Mouse (Mus musculus): ENCODE measurements at regions not wholly inside any gene's neighbourhood (a gene's known extent, or its start where the extent isn't known, plus 50 kb on each side); places are given as distances from the start of the nearest gene placed in this dataset.

DNA sequence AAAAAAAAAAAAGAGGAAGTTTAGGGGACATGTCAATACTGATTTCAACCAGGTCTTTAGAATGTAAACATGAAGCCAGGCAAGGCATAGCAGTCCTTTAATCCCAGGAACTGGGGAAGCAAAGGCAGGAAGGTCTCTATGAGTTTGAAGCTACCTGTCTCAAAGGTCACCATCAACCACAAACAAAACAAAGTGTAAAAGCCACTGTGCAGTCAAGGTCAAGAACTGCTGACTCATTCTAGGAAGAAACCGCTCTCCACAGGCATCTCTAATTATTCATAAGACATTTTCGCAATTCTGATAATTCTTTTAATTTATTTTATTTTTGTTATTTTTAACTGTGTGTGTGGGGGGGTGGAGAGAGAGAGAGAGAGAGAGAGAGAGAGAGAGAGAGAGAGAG lies 364.0 kb downstream of the Cntnap4 start:
- DNase-seq (ENCODE audit: extremely low read depth, insufficient read length, low spot score), result no peak

DNA sequence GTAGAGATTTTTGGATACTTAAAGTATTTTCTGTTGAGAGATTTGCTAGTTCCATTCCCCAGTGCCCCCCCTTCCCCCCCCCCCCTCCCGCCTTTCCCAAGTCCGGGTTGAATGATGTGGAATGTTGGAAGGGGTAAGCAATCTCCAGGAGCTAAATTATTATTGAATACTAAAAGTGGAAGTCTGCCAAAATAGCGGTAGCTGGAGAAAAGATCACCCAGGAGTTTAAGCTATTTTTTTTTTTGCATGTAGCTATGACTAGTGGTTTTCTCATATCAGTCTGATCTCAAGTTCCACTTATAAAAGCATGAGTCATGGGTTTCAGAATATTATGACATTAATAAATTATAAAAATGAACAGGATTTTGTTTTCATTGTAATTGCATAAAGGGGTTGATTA lies 365.6 kb downstream of the Cntnap4 start:
- peak; percentile 38 for DNase-seq (ENCODE audit: extremely low read depth, insufficient read length, low spot score)

DNA sequence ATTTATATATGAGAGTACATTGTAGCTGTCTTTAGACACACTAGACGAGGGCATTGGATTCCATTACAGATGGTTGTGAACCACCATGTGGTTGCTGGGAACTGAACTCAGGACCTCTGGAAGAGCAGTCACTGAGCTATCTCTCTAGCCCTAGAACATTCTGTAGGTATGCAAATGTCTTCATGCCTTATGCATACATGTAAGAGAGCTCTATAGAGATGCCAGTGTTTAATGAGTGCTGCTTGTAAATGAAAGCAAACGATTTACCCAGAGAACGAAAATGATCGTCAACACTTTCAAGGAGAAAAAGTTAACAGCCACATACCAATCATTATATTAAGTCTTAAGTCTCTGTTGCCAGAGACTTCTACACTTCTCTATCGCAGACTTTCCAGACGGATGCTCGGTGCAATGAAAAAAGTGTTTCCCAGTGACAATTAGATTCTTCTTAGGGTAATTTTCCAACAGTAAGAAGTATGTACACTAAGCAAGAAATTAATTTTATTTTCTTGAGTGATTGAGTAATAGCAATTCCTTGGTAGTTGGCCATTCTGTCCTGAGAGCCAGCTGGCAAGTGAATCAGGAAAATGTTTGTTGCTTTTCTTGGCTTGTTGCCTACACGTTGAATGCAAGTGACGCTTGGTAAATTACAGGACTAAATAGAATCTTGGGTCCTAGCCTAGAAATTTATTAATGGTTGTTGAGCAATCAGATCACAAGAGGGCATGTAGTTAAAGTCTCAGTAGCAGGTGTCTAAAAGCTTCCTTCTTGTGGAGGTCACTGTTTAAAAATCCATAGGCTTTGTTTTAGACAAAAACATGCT lies 366.3 kb downstream of the Cntnap4 start:
- peak; percentile 54 for DNase-seq (ENCODE audit: extremely low read depth, insufficient read length, low spot score)

DNA sequence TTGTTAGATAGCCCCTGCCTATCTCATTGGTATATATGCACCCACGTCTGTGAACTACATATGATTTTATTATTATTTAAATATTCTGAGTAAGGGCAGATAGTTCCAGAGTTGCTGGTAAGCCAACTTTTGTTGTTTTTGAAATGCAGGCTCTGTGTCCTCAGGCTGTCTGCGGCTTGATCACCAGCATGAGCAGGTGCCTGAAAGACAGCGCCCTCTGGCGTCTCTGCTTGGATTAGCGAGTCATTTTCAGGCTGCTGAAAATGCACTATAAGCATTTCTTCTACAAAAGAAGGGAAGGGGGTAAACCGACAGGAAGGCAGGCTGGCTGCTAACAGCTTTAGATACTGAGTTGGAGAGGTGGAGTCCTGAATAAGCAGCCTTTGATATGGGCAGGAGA lies 402.6 kb downstream of the Cntnap4 start:
- no peak for DNase-seq (ENCODE audit: extremely low read depth, insufficient read length, low spot score)

DNA sequence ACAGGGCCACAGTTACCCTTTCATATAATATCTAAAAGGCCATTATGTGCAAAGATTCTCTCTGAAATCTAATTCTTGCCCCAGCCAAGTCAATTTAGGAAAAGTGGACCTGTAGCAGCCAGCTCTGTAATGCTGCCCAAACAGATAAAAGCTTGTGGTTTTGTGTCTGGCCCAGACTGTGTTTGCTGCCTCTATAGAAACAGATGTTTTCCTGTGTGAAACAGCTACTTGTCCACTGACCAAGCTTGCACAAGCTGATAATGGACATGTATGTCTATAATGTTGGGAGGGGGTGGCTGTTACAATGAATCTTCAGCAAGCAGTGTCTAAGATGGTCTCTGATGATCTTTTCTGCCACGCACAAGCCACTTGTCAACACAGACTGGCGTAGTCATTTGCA lies 405.9 kb downstream of the Cntnap4 start:
- no peak for DNase-seq (ENCODE audit: extremely low read depth, insufficient read length, low spot score)

DNA sequence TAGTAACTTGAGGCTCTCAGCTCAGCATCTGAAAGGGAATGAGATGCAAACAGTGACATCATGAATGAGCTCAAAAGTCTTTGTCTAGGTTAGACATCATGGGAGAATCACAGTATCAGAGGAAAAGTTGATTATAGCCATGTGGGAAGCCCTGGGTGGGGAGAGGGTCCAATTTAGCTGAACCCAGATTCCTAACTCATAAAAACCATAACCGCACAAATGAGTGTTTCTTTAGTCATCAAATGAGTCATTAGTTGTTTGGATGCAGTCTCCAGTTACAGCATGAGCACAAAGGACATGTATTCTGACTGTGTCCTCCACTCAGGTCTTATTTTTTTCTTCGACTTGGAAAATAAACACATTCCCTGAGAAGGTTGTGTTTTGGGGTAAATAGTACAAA lies 406.5 kb downstream of the Cntnap4 start:
- DNase-seq (ENCODE audit: extremely low read depth, insufficient read length, low spot score), result peak; percentile 35

DNA sequence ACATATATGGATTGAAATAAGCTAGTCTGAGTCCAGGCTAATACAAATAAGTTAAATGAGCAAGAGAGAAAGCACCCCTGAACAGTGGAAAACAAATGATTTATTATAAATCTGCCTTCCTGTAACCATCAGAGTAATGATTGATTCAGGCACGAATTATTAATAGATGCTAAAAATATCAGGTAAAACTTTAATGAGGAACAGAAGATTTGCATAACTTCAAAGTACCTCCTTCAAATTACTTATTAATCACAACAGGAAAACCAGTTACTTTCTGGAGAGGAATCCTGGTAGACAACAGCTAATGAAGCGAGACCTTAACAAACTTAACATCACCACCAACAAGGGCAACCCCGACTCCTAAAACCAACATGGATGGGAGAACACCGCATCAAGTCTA lies 423.9 kb downstream of the Cntnap4 start:
- no peak for DNase-seq (ENCODE audit: extremely low read depth, insufficient read length, low spot score)

DNA sequence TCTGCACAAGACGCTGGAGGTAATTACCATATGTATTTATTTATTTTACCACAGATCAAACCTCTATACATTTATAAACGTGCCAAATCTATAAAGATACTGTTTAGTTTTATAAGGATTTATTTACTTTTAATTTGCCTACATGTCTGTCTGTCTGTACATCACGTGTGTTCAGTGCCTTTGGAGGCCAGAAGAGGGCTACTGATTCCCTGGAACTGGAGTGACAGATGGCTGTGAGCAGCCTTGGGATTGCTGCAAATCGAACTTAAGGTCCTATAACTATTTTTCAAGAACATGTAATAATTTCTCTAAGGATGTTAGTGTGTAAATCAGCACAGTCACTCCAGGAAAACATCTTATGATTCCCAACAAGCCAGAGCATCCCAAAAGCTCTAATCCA lies 437.5 kb downstream of the Cntnap4 start:
- no peak for DNase-seq (ENCODE audit: extremely low read depth, insufficient read length, low spot score)

DNA sequence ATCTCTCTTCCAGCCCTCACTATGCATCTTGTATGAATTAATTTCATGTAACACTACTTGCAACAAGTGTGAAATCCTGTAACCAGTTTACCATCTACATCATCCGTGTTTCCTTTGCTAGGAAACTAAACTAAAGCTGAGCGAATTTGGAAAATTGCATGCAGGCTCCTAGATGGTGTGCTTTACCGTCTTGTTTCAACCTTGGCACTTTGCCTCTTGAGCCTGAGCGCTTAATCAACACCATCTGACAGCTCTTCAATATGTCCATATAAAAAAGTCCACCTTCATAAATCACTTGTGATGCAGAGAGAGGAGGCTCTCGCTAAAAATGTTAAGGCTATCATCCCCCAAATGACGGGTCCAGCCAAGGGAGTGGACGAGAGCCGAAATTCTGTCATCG lies 459.0 kb downstream of the Cntnap4 start:
- no peak for DNase-seq (ENCODE audit: extremely low read depth, insufficient read length, low spot score)

DNA sequence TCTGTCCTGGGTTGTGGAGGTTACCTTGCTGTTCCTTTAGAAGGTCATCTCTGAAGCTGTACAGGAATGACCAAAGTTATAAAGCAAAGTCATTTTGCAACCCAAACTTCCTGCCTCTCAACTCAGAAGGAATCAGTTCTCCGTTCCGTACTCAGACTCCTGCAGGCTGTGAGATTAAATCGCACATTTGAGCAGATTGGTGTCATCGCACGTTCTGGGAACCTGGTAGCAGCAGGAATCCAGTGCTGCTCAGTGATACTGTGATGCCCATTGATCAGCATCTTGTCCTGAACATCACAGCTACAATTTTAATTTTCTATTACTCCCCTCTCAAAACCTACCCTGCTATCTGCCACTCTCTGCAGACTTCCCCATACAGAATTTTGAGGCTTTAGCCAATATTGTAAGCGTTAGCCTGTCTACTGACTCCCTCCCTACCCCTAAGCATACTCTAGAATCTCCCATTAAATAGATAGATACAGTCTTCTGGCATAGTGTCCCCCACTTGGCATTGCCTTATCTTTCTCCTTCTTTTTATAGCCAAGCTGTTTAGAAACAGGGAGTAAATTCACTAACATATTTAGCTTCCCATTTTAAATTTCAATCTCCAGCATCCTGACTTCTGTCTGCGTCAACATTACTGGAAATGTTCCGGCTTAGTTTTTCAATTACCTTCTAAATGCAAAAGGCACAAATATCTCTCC lies 482.1 kb downstream of the Cntnap4 start:
- no peak for DNase-seq (ENCODE audit: extremely low read depth, insufficient read length, low spot score)

DNA sequence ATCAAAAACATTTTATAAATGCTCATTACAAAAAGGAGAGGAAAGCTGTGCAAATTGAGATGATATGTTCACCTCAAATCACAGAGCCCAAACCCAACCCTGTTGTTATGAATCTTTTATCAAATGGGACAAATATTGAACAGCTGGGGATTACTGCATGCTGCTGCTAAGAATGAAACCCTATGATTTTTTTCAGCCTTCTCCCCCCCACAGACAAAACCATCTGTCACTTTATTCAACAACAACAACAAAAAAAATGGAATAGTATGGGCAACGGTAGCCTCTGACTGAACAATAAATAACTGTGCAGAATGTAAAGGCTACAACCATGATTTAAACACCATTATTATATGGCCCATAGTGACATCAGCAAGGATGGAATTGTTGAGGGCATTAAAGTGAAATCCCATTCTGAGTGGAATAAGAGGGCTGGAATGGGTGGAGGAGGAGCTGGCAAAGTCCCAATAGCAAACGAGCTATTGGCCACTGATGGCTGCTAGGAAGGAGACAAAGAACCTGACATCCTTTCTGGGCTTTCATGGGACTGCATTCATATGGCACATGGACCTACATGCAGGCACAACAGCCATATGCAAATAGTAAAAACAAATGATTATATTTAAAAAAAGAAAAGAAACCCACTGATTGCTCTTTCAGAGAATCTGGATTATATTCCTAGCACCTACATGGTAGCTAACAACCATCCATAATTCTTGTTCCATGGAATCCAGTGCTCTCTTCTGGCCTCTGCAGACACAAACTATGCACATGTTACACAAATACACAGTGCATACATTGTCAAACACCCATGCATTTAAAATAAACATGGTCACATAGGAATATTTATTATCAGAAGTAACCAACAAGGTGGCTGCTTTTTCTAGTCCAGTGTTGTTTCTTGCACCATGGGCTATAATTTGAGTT lies 495.7 kb downstream of the Cntnap4 start:
- no peak for DNase-seq (ENCODE audit: extremely low read depth, insufficient read length, low spot score)

DNA sequence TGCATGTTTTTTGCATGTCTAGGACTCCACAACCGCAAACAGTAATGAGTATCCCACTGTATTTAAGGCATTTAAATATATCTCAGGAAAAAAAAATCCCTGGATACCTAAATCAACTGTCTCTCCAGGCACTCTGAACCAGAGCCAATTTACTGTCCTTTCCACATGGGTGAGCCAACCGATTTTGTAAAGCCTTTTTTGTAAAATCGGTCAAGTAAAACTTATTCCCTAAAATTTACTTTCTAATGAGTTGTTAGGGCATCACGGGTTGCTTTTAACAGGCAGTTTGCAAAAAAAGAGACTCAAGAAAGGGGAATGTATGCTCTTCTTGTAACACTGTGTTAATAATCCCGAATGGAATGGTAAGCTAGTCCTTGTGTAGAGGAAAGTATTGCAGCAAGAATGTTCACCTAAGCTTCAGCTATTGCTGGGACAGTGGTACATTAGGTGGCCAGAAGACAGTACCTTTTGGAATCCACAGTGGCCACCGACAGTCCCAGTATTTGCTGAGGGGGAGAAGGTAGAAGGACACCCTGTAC lies 496.4 kb downstream of the Cntnap4 start:
- no peak for DNase-seq (ENCODE audit: extremely low read depth, insufficient read length, low spot score)

DNA sequence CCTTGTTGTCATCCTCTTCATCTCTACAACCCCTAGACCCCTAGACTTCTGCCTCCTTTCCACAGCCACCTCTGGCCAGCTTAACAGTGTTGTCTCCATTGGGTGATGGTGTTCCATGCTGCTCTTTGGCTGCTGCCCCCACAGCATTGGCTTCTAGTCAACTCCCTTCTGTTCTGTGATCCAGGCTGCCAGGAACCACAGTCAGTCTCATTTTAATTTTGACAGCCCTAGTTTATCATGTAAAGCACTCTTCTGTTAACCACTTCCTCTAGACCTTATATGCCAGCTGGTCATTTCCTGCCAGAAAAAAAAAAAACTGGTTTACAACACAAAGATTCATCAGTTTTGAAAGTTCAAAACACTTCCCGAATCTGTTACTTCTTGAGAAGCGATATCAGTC lies 514.1 kb downstream of the Cntnap4 start:
- no peak for DNase-seq (ENCODE audit: extremely low read depth, insufficient read length, low spot score)

DNA sequence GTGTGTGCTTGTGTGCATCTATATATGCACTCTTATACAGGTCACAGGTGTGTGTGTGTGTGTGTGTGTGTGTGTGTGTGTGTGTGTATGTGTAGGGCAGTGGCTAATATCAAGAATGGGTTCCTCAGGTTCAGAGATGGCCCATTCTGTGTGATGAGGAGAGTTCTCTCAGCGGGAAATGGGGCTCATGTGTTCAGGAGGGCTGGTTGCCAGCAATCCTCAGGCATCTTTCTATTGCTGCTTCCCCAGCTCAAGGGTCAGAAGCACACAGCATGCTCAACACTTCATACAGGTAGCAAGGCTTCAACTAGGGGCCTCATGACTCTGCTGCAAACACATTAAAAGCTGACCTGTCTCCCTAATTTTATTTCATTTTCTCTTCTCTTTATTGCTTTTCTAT lies 517.7 kb downstream of the Cntnap4 start:
- no peak for DNase-seq (ENCODE audit: extremely low read depth, insufficient read length, low spot score)

DNA sequence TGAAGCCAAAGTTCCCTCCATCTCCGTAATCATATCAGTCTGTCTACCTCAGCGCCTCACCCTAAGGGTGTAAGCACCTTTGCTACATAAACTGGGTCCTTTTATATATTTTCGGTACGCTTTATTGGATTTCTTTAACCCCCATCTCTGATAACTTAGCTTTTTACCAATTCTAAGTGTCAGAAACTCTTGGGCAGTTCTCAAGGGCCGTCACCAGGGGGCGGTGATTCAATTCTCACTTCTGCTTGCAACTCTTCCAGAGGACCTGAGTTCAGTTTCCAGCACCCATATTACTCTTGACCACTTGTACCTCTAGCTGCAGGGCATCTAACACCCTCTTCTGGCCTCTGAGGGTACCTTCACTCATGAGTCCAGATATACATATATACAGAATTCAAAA lies 523.7 kb upstream of the Mon1b start:
- no peak for DNase-seq (ENCODE audit: extremely low read depth, insufficient read length, low spot score)

DNA sequence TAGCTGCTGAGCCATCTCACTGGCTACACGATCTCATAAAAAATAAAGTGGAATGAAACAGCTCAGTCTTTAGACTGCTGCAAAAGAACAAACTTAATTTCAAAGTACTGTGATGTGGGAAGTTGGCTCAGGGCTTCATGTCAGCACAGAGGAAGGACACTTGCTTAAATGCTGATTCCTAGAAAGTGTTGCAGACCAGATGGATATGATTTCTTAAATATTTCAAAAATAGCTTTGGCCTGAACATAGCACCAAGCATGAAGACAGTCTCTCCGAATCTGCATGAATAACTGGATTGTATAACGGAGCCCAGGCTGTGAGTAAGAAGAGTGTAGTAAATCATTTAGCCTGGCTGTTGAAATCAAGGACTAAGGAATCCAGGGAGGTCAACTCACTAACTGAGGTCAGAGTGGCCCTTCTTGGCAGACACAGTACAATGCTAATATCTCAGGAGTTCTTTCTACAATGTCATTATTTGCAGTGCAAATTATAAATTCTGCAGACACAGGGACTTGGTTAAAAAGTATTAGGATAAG lies 521.2 kb upstream of the Mon1b start:
- no peak for DNase-seq (ENCODE audit: extremely low read depth, insufficient read length, low spot score)

DNA sequence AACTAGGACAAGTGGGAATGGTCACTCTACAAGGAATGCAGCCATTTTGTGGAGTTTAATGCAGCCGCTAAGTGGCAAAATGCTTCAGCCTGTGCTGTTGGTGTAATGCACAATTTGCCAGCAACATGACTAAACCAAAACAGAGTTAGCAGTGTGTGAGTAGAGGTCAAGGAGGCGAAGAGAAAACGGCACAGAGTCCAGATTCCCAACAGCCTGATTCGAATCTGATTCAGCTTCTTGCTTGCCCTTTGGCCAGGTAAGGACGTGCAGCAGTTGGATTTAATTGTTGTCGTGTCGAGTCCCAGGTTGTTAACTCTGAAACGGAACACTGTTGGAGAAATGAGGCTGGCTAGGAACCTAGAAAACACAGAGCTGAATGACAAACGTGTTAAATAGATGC lies 518.1 kb upstream of the Mon1b start:
- DNase-seq (ENCODE audit: extremely low read depth, insufficient read length, low spot score), result no peak

DNA sequence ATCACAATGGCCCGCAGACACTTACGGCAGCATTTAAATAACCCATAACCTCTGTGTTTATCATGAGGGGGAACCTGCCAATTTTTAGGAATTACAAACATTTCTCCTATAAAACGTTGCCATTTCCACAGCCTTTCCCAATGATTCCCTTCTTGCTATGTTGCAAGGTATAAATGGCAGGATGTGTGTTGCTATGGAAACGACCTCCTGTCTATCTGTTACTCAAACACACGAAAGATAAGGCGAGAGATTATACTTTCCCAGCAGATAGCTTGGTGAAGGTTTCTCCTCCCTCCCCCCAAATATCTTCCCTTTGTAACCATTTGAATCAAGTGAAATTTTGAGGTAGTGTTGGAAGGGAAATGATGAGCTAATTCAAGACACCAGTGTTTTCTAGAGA lies 509.8 kb upstream of the Mon1b start:
- no peak for DNase-seq (ENCODE audit: extremely low read depth, insufficient read length, low spot score)

DNA sequence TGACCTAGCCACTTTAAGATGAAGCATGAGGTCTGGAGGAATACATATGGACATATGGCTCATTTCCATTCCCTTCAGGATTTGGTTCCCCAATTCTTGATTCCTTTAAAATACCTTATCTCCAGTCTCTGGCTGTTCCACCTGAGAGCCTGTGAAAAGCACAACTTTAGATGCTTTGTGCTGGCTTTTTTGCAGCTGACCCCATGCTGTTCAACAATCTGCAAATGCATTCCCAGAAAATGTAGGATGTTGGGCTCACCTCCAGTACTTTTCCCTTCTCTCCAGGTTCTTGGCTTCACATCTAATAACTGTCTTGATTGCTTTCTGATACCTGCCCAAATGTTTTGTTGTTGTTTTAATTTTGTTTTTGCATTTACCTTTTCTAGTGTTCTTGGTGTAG lies 498.0 kb upstream of the Mon1b start:
- no peak for DNase-seq (ENCODE audit: extremely low read depth, insufficient read length, low spot score)

DNA sequence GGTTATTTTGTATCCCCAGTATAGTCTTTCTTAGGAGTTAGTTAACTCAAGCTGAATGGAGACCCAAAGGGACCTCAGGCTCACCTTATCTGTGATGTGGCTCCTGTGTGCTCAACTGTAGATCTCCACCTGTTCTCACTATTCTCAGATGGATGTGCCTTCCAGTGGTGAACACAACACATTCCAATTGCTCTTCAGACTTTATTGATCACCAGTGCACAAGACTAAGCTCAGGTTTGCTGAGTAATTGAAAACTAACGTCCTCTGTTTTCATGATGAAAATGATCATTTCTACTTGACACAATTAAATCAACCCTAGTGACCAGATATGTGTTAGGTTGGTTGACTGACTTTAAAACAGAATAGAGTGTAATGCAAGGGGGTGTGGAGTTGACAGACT lies 495.4 kb upstream of the Mon1b start:
- no peak for DNase-seq (ENCODE audit: extremely low read depth, insufficient read length, low spot score)

DNA sequence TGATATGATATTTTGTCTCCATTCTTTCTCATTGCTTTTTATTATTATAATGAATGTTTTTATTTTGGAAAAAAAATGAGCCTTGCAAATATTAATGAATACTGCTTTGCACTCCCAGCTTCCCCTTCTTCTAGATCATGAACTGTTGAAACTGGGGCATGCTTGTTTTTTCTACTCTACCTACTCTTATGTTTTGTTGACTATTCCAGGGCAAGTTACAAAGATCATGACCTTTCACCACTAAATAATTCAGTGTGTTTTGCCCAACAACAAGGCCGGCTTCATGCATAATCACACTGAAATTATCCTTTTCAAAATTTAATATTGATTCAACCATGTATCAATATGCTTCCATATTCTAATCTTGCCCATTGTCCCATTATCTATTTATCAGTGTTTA lies 494.3 kb upstream of the Mon1b start:
- no peak for DNase-seq (ENCODE audit: extremely low read depth, insufficient read length, low spot score)
